In the genomic region with DNA sequence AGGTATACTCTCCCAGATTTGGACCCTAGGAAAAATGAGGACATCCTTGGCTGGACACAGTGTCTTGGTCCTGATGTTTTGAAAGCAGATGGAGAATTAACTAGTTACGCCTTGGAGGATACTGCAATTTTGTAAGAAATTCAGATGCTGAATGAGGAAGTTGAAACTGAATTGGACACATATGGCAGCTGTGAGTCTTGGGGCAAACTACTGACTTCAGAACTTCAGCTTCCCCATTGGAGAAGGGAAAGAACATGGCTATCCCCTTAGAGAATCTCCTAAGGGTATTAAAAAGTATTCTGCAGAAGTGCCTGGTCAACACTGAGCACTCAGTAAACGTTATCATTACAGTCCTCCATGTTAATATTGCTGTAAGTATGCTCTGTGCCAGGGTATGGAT, we compare ENCODE assay signal across 27 mouse cellular contexts.
DNase-seq lines count a peak whose midpoint lies in the region; ATAC-seq and TF ChIP-seq lines count a peak whose summit lies in the region.
"Had no signal": no experiment of that assay in that cellular context is flagged by ENCODE, and none has a peak within 500 bp of the region (broad histone marks: within the 10 kb centered on the region; RNA-seq: fewer than 3 reads in every experiment).

No protein-coding gene starts in this region.

- no peak for TF ChIP-seq CTCF in stomach, postnatal 0 days (IDR thresholded peaks at IDR 0.05; ENCODE audit: low read depth)

- peak; percentile 2 for DNase-seq in 416B (ENCODE audit: low read depth)
- peak; percentile 57 for DNase-seq in A20 (ENCODE audit: low read depth, low spot score)
- DNase-seq in spleen, postnatal 10 days (ENCODE audit: low spot score in 2 of 2) = no peak
- DNase-seq in stomach, postnatal 0 days (ENCODE audit: low spot score) = no peak
- DNase-seq: B cell, adult 2 months; cerebellum, adult 11 months; cerebellum, adult 2 months; cerebellum, adult 9-11 months; cerebellum, postnatal 36 days; forebrain, postnatal 0 days; gastrocnemius, adult 2 months; gastrocnemius, postnatal 25 days; heart, postnatal 36 days had no signal

- H3K27ac ChIP-seq in stomach, postnatal 0 days (replicated peaks) = no peak overlapping the region
- H3K27ac ChIP-seq in kidney, embryonic 15.5 days = no peak overlapping the region
- H3K27ac ChIP-seq: embryonic facial prominence, embryonic 12.5 days; embryonic facial prominence, embryonic 15.5 days; gastrocnemius, adult 2 months; hindbrain, embryonic 10.5 days; hindbrain, embryonic 13.5 days had no signal

- H3K36me3 ChIP-seq in stomach, postnatal 0 days (ENCODE audit: control insufficient read depth, insufficient read depth, low read length) = no peaks in the 10 kb centered on the region
- no peaks in the 10 kb centered on the region for H3K36me3 ChIP-seq in kidney, embryonic 15.5 days
- H3K36me3 ChIP-seq: embryonic facial prominence, embryonic 12.5 days; embryonic facial prominence, embryonic 15.5 days; G1E; hindbrain, embryonic 10.5 days; hindbrain, embryonic 13.5 days had no signal

- H3K27me3 ChIP-seq in stomach, postnatal 0 days (ENCODE audit: control insufficient read depth, insufficient read depth, low read length) = no peaks in the 10 kb centered on the region
- H3K27me3 ChIP-seq in kidney, embryonic 15.5 days = no peaks in the 10 kb centered on the region
- H3K27me3 ChIP-seq: embryonic facial prominence, embryonic 12.5 days; embryonic facial prominence, embryonic 15.5 days had no signal

- no peaks in the 10 kb centered on the region for H3K9me3 ChIP-seq in stomach, postnatal 0 days (ENCODE audit: control insufficient read depth, low read length)
- H3K9me3 ChIP-seq in kidney, embryonic 15.5 days (replicated peaks) = no peaks in the 10 kb centered on the region
- H3K9me3 ChIP-seq: embryonic facial prominence, embryonic 12.5 days; embryonic facial prominence, embryonic 15.5 days; hindbrain, embryonic 10.5 days; hindbrain, embryonic 13.5 days had no signal

- H3K4me1 ChIP-seq in stomach, postnatal 0 days (replicated peaks; ENCODE audit: control insufficient read depth, insufficient read depth) = no peaks in the 10 kb centered on the region
- peaks cover 2% of the 10 kb centered on the region; the same call in 1 of the 2 replicates for H3K4me1 ChIP-seq in kidney, embryonic 15.5 days

- TF ChIP-seq EP300 in stomach, postnatal 0 days (optimal IDR thresholded peaks at IDR 0.05) = no peak

- no peak overlapping the region for H3K9ac ChIP-seq in stomach, postnatal 0 days (ENCODE audit: low read length)
- H3K9ac ChIP-seq in kidney, embryonic 15.5 days = no peak overlapping the region
- H3K9ac ChIP-seq: embryonic facial prominence, embryonic 12.5 days; embryonic facial prominence, embryonic 15.5 days; forebrain, postnatal 0 days; hindbrain, embryonic 13.5 days had no signal

- H3K4me3 ChIP-seq in stomach, postnatal 0 days (ENCODE audit: low read depth, low read length) = no peak overlapping the region
- no peak overlapping the region for H3K4me3 ChIP-seq in kidney, embryonic 15.5 days (replicated peaks)
- H3K4me3 ChIP-seq: embryonic facial prominence, embryonic 12.5 days; embryonic facial prominence, embryonic 15.5 days; gastrocnemius, adult 2 months; hindbrain, embryonic 10.5 days; hindbrain, embryonic 13.5 days had no signal

- H3K4me2 ChIP-seq in stomach, postnatal 0 days (replicated peaks; ENCODE audit: low read depth) = no peak overlapping the region
- H3K4me2 ChIP-seq in kidney, embryonic 15.5 days = no peak overlapping the region
- H3K4me2 ChIP-seq: embryonic facial prominence, embryonic 12.5 days; embryonic facial prominence, embryonic 15.5 days; heart, embryonic 11.5 days; hindbrain, embryonic 13.5 days had no signal

- ATAC-seq in granulocyte monocyte progenitor cell, adult 5-6 weeks (replicated peaks; ENCODE audit: poor library complexity, severe bottlenecking) = peak; percentile 47
- ATAC-seq in megakaryocyte progenitor cell, adult 5-6 weeks (replicated peaks; ENCODE audit: poor library complexity) = peak; percentile 60
- ATAC-seq in stomach, postnatal 0 days (ENCODE audit: low FRiP score, low TSS enrichment) = no peak
- no peak for ATAC-seq in kidney, embryonic 15.5 days (replicated peaks; ENCODE audit: low FRiP score)
- ATAC-seq: forebrain, embryonic 14.5 days; forebrain, postnatal 0 days; hindbrain, embryonic 16.5 days; inflammation-experienced regulatory T-cells, adult 6 months; intestine, embryonic 16.5 days; Patski had no signal

- WGBS in stomach, postnatal 0 days = 85% methylated on average over 2 of the region's 2 CpGs
- 84% methylated on average over 2 of the region's 2 CpGs for WGBS in kidney, embryonic 15.5 days

Comparison
In these comparisons a context has a peak if more than half of its experiments do, and no peak if none do; other contexts are left out.
1. DNase-seq: peak in 416B (single experiment) and A20 (single experiment); none in spleen, postnatal 10 days (0 of 2) and stomach, postnatal 0 days (single experiment).
2. ATAC-seq: peak in granulocyte monocyte progenitor cell, adult 5-6 weeks (single experiment) and megakaryocyte progenitor cell, adult 5-6 weeks (single experiment); none in stomach, postnatal 0 days (single experiment) and kidney, embryonic 15.5 days (single experiment).